Mouse (Mus musculus): ENCODE data around the gene Tbc1d30.

GRCm38 (mm10) chr10:121246971-121247370 lies 104.1 kb downstream of the Tbc1d30 start:
- TF ChIP-seq GATA1 (IDR thresholded peaks at IDR 0.05; ENCODE audit: low read length) = no peak
- TF ChIP-seq TAL1 (IDR thresholded peaks at IDR 0.05; ENCODE audit: low read length) = no peak
